Mouse (Mus musculus) lung, embryonic 16.5 days (tissue): ENCODE data around the gene Letm1. TPM values are rescaled to one million over a fixed set of nuclear protein-coding genes. Genes with fewer than 3 reads are reported as not detected.
A peak's percentile ranks its signal among the peaks of the same experiment; 100 is the strongest.

Source experiments
- ATAC-seq: fragments of 200-750 bp; cut with Nextera tagmentation; 2 replicates; pipeline ENCODE4 v1.8.0; 2017; ENCODE audit warnings: low read depth, mild to moderate bottlenecking, moderate library complexity
- H3K27ac ChIP-seq: fragments of 300-500 bp; sonication (generic); 2 replicates; pipeline ENCODE4 v1.5.1; 2014; ENCODE audit warnings: mild to moderate bottlenecking, control low read depth, low read length
- H3K27me3 ChIP-seq: fragments of 300-500 bp; sonication (generic); 2 replicates; pipeline ENCODE4 v1.6.1; 2014; ENCODE audit warnings: low read depth, low read length, mixed read lengths; ENCODE audit not compliant: control insufficient read depth, insufficient read depth
- H3K36me3 ChIP-seq: fragments of 300-500 bp; sonication (generic); 2 replicates; pipeline ENCODE4 v1.6.1; 2014; ENCODE audit warnings: low read length; ENCODE audit not compliant: control insufficient read depth, insufficient read depth
- H3K4me1 ChIP-seq: fragments of 300-500 bp; sonication (generic); replicated peaks from 2 replicates; pipeline ENCODE4 v1.6.1; 2014; ENCODE audit warnings: low read length, mixed read lengths; ENCODE audit not compliant: control insufficient read depth, insufficient read depth
- H3K4me2 ChIP-seq: fragments of 300-500 bp; sonication (generic); 2 replicates; pipeline ENCODE4 v1.6.1; 2014; ENCODE audit warnings: low read depth, low read length, control low read depth
- H3K4me3 ChIP-seq: fragments of 300-500 bp; sonication (generic); 2 replicates; pipeline ENCODE4 v1.5.1; 2014; ENCODE audit warnings: mild to moderate bottlenecking, low read length, control low read depth
- H3K9ac ChIP-seq: fragments of 300-500 bp; sonication (generic); 2 replicates; pipeline ENCODE4 v1.6.1; 2014; ENCODE audit warnings: low read length, control low read depth
- H3K9me3 ChIP-seq: fragments of 300-500 bp; sonication (generic); 2 replicates; pipeline ENCODE4 v1.6.1; 2016; ENCODE audit warnings: low read length; ENCODE audit not compliant: control insufficient read depth
- WGBS: fragments of 180-500 bp; shearing (Covaris S2); extraction: QIAGEN DNeasy Blood & Tissue Kit; methylation state at CpG from one replicate; pipeline ENCODE4 v1.1.7; 2014; 5-methylcytosine and 5-hydroxymethylcytosine counted together
- polyA plus RNA-seq: library from polyadenylated mRNA; unstranded; fragments of >200 nt; fragmentation: Nextera tagmentation; extraction: Ambion mirVana; gene quantifications from 2 replicates; pipeline ENCODE4 v1.2.1, GENCODE M21; 2015

Gene Letm1
- polyA plus RNA-seq, 1 experiment from 2014 or later = 33.8 TPM

GRCm38 (mm10) chr5:33730516-33730915 is 52.1 kb downstream of the Letm1 start:
- H3K27ac ChIP-seq = no peak overlapping the region
- H3K27me3 ChIP-seq = no peaks in the 10 kb centered on the region
- no peak overlapping the region for H3K9ac ChIP-seq
- no peaks in the 10 kb centered on the region for H3K9me3 ChIP-seq
- no peak overlapping the region for H3K4me2 ChIP-seq
- H3K4me3 ChIP-seq = no peak overlapping the region
- peaks cover 58% of the 10 kb centered on the region for H3K36me3 ChIP-seq
- WGBS = 51% methylated on average over 5 of the region's 5 CpGs
- peak; percentile 45 for ATAC-seq
- H3K4me1 ChIP-seq = peaks cover 15% of the 10 kb centered on the region

DNA sequence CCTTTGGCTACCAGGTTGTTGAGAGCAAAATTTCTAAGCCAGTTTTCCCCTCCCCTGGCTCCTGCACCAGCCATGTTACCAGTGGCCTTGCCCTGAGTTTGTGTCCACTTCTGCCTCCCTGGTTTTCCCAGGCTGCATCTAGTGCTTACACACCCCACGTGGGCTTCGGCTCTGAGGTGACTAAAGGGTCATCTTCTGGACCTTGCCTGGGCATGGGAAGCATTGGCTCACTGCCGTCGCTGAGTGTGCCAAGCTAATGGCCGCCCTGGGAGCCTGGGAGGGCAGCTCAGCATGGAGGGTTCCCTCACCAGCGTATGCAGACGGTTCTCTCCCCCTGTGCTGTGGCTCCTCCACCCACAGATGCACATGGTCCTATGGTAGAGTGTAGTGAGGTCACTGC is 53.8 kb downstream of the Letm1 start:
- Histone ChIP-seq H3K4me1 (peaks cover 29% of the 10 kb centered on the region), H3K27me3 (no peaks in the 10 kb centered on the region), H3K4me3 (no peak overlapping the region), H3K9ac (peak overlapping the region; percentile 9; the same call in 1 of the 2 replicates), H3K27ac (no peak overlapping the region), H3K36me3 (peaks cover 45% of the 10 kb centered on the region), H3K4me2 (no peak overlapping the region), H3K9me3 (no peaks in the 10 kb centered on the region)
- 72% methylated on average over 7 of the region's 7 CpGs for WGBS
- no peak for ATAC-seq

GRCm38 (mm10) chr5:33726891-33727290 is 55.7 kb downstream of the Letm1 start:
- Histone ChIP-seq H3K36me3 (peaks cover 31% of the 10 kb centered on the region), H3K9ac (no peak overlapping the region), H3K4me3 (no peak overlapping the region), H3K4me1 (peaks cover 32% of the 10 kb centered on the region), H3K27ac (no peak overlapping the region), H3K4me2 (no peak overlapping the region), H3K9me3 (no peaks in the 10 kb centered on the region), H3K27me3 (no peaks in the 10 kb centered on the region)
- 73% methylated on average over 1 of the region's 1 CpGs for WGBS
- ATAC-seq = no peak

GRCm38 (mm10) chr5:33726081-33726647 is 56.5 kb downstream of the Letm1 start:
- Histone ChIP-seq H3K4me1 (peaks cover 34% of the 10 kb centered on the region), H3K4me3 (peak overlapping the region; percentile 2; the same call in 1 of the 2 replicates), H3K27ac (peak overlapping the region; percentile 79), H3K9ac (no peak overlapping the region), H3K36me3 (peaks cover 25% of the 10 kb centered on the region), H3K4me2 (peak overlapping the region; percentile 77), H3K27me3 (no peaks in the 10 kb centered on the region), H3K9me3 (no peaks in the 10 kb centered on the region)
- WGBS = 40% methylated on average over 7 of the region's 7 CpGs
- peak; percentile 64 for ATAC-seq

DNA sequence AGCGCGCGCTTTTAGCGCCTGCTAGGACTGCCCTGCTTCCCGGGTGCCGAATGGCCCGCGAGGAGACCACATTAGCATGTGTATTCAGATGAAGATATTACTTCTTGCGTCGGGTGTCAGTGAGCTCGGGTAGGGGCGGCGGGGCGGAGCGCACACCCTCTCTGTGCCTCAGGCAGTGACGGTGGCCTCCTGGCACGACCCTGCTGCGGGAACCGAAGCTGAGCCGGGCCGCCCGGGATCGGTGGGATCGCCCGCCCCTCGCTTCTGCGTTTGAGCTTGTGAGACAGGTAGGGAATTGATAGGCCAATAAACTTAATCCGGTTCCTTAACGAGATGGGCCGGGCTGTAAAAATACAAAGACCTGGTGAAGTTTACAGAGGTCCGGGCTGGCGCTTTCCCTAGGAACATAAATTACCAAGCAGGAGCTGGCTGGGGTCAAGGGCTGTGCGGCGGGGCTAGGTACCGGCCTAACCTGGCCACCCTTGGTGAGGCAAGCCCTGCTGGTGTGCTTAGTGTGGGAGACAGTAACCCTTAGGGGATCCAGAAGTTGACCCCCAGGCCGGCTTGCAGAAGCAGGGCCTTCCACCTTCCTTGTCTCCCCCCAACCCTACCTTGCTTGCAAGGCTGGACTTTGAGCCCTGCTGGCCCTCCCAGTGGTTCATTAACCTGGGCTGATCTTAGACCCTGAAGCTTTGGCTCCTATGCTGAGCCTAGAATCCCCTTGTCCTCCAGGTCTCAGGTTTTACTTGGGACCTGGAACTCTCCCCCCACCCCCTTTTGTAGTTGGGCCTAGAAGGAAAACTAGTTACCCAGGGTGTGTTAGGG is 58.8 kb downstream of the Letm1 start:
- no peak overlapping the region for H3K27ac ChIP-seq
- peak overlapping the region; percentile 84 for H3K4me3 ChIP-seq
- H3K27me3 ChIP-seq = no peaks in the 10 kb centered on the region; the same call in 1 of the 2 replicates
- no peaks in the 10 kb centered on the region for H3K9me3 ChIP-seq
- no peak for ATAC-seq
- peaks cover 14% of the 10 kb centered on the region for H3K36me3 ChIP-seq
- WGBS = 10% methylated on average over 36 of the region's 36 CpGs
- peak overlapping the region; percentile 93 for H3K9ac ChIP-seq
- peak overlapping the region; percentile 77 for H3K4me2 ChIP-seq
- peaks cover 37% of the 10 kb centered on the region for H3K4me1 ChIP-seq

DNA sequence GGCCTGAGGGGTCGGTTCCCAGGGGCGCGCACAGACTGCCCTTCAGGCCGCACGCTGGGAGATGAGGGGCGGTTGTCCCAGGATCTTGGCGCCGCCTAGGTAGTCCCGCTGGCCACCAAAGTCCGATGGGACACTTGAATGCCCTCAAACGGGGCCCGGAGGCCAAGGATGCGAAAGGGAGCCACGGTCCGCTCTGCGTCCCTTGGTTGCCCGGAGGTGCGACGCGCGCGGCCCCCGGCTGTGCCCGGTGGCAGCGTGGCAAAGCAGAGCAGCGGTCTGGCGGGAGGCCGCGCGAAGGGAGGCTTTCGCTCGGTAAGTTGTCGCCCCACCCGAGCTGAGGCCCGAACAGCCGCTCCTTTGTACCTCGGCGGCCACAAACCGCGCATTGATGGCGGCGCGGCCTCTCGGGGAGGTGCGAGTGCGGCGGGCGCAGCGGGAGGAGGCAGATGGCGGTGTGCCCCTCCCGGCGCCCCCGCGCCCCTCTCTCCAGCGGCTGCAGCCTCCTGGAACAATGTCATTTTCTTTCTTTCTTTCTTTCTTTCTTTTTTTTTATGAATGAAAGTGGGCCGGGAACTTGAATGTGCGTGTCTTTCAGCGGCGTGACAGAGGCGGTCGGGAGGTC is 59.5 kb downstream of the Letm1 start:
- WGBS = under 1% methylated on average over 61 of the region's 61 CpGs
- Histone ChIP-seq H3K36me3 (peaks cover 10% of the 10 kb centered on the region), H3K9me3 (no peaks in the 10 kb centered on the region), H3K4me1 (peaks cover 35% of the 10 kb centered on the region), H3K27ac (no peak overlapping the region), H3K9ac (peak overlapping the region; percentile 93), H3K4me3 (peak overlapping the region; percentile 84), H3K27me3 (no peaks in the 10 kb centered on the region; the same call in 1 of the 2 replicates), H3K4me2 (peak overlapping the region; percentile 77)
- ATAC-seq = no peak

GRCm38 (mm10) chr5:33722266-33723018 is 60.2 kb downstream of the Letm1 start:
- Histone ChIP-seq H3K4me3 (peak overlapping the region; percentile 84), H3K36me3 (peaks cover 3% of the 10 kb centered on the region), H3K9ac (peak overlapping the region; percentile 93), H3K4me2 (peak overlapping the region; percentile 77), H3K27me3 (no peaks in the 10 kb centered on the region; the same call in 1 of the 2 replicates), H3K9me3 (no peaks in the 10 kb centered on the region), H3K27ac (peak overlapping the region; percentile 86), H3K4me1 (peaks cover 35% of the 10 kb centered on the region)
- WGBS = under 1% methylated on average over 53 of the region's 53 CpGs
- no peak for ATAC-seq

DNA sequence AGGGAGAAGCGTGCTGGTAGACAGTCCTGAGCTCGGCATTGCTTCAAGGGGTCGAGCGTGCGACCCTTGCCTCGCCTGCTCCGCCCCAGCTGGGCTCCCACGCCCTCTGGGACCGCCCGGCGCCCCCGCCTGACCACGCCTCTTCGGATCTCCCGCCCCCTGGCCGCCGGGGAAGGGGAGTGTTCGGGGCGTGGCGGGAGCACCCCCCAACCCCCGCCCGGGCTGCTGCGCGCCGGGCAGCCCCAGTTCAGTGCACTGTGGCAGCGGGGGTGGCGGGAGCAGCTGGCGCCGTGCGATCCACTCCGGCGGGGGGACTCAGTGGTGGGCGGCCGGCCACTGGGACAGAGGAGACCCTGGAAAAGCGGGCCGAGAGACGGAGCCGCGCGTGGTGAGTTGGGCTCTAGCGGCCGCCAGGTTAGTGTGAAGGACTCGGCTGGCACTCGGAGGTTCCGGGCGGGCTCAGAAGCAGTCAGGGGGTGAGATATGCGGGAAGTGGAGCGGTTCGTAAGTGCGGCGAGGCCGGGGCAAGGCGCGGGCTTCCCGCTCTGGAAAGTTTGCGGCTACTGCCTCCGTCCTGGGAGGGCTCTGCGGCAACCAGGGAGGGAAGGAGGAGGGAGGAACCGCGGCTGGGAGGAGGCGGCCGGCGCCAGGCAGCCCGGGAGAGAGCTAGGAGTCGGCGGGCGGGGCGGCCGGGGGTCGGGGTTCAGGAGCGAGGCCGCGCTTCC is 60.9 kb downstream of the Letm1 start, which contains the start of gene Fgfr3:
Gene Fgfr3, plus strand, starts transcription at position 134 of the 725 bp plus-strand sequence.
- peak within 1 kb of the TSS; percentile 93 for H3K9ac ChIP-seq

More for the DNA sequence above, 60.9 kb downstream of the Letm1 start, which contains the start of gene Fgfr3:
- Histone ChIP-seq H3K27me3 (no peaks in the 10 kb centered on the region; the same call in 1 of the 2 replicates), H3K4me1 (peaks cover 36% of the 10 kb centered on the region), H3K4me2 (peak within 1 kb of the TSS; percentile 77), H3K4me3 (peak within 1 kb of the TSS; percentile 84), H3K36me3 (0 out of 2 replicates have a peak, but pooled peaks cover 2% of the 10 kb centered on the region), H3K9me3 (no peaks in the 10 kb centered on the region), H3K27ac (peak within 1 kb of the TSS; percentile 86)
- under 1% methylated on average over 56 of the region's 73 CpGs for WGBS
- peak; percentile 92 for ATAC-seq
